Mouse (Mus musculus) liver, embryonic 11.5 days (tissue): ENCODE data around the gene Steap3. TPM values are rescaled to one million over a fixed set of nuclear protein-coding genes. Genes with fewer than 3 reads are reported as not detected.

ENCODE experiments used
- ATAC-seq: fragments of 200-750 bp; cut with Nextera tagmentation; replicated peaks from 2 replicates; pipeline ENCODE4 v1.8.0; 2017; ENCODE audit warnings: moderate number of reproducible peaks, mild to moderate bottlenecking, moderate TSS enrichment, moderate library complexity; ENCODE audit not compliant: low FRiP score
- DNase-seq: peaks from one replicate; pipeline ENCODE4 v3.0.0-alpha.2; 2017; ENCODE audit warnings: low spot score
- H3K27ac ChIP-seq: fragments of 300-500 bp; sonication (generic); 2 replicates; pipeline ENCODE4 v1.5.1; 2014; ENCODE audit warnings: mild to moderate bottlenecking, low read depth, low read length, control low read depth
- H3K27me3 ChIP-seq: fragments of 300-500 bp; sonication (generic); replicated peaks from 2 replicates; pipeline ENCODE4 v1.6.1; 2014; ENCODE audit warnings: low read length, mixed read lengths; ENCODE audit not compliant: control insufficient read depth, insufficient read depth
- H3K36me3 ChIP-seq: fragments of 300-500 bp; sonication (generic); 2 replicates; pipeline ENCODE4 v1.6.1; 2014; ENCODE audit warnings: mild to moderate bottlenecking, low read length, moderate library complexity, mixed read lengths; ENCODE audit not compliant: control insufficient read depth, insufficient read depth
- H3K4me1 ChIP-seq: fragments of 300-500 bp; sonication (generic); replicated peaks from 2 replicates; pipeline ENCODE4 v1.6.1; 2014; ENCODE audit warnings: low read length, mixed read lengths; ENCODE audit not compliant: control insufficient read depth, insufficient read depth
- H3K4me2 ChIP-seq: fragments of 300-500 bp; sonication (generic); 2 replicates; pipeline ENCODE4 v1.6.1; 2014; ENCODE audit warnings: mild to moderate bottlenecking, control low read depth, moderate library complexity
- H3K4me3 ChIP-seq: fragments of 300-500 bp; sonication (generic); 2 replicates; pipeline ENCODE4 v1.5.1; 2014; ENCODE audit warnings: low read depth, low read length, control low read depth
- H3K9ac ChIP-seq: fragments of 300-500 bp; sonication (generic); 2 replicates; pipeline ENCODE4 v1.6.1; 2014; ENCODE audit warnings: low read depth, low read length, control low read depth
- H3K9me3 ChIP-seq: fragments of 300-500 bp; sonication (generic); 2 replicates; pipeline ENCODE4 v1.6.1; 2016; ENCODE audit warnings: low read length, inconsistent platforms, mixed read lengths; ENCODE audit not compliant: control insufficient read depth
- WGBS: fragments of 180-500 bp; shearing (Covaris S2); extraction: QIAGEN DNeasy Blood & Tissue Kit; methylation state at CpG from one replicate; pipeline ENCODE4 v1.1.7; 2014; 5-methylcytosine and 5-hydroxymethylcytosine counted together
- polyA plus RNA-seq: library from polyadenylated mRNA; unstranded; fragments of >200 nt; fragmentation: Nextera tagmentation; extraction: Ambion mirVana; gene quantifications from 2 replicates; pipeline ENCODE4 v1.2.1, GENCODE M21; 2014

Steap3 gene
- polyA plus RNA-seq, 1 experiment from 2014 or later = 74.7 TPM

- Histone ChIP-seq H3K36me3 (no peaks in the 10 kb centered on the region), H3K9me3 (no peaks in the 10 kb centered on the region), H3K27me3 (no peaks in the 10 kb centered on the region), H3K4me1 (no peaks in the 10 kb centered on the region), H3K27ac (no peak overlapping the region), H3K4me2 (no peak overlapping the region), H3K9ac (no peak overlapping the region), H3K4me3 (no peak overlapping the region)
- DNase-seq (no peak), ATAC-seq (no peak)
- WGBS = 84% methylated on average over 8 of the region's 8 CpGs
These were observed 126.8 kb downstream of the Steap3 start for GRCm38 (mm10) chr1:120145527-120146216.

- H3K9me3 ChIP-seq = no peaks in the 10 kb centered on the region
- DNase-seq (no peak), ATAC-seq (no peak)
- no peaks in the 10 kb centered on the region for H3K36me3 ChIP-seq
- no peak overlapping the region for H3K27ac ChIP-seq
- no peak overlapping the region for H3K4me2 ChIP-seq
- no peaks in the 10 kb centered on the region for H3K4me1 ChIP-seq
- no peaks in the 10 kb centered on the region for H3K27me3 ChIP-seq
- no peak overlapping the region for H3K9ac ChIP-seq
- no peak overlapping the region for H3K4me3 ChIP-seq
- 86% methylated on average over 5 of the region's 5 CpGs for WGBS
These were observed 130.0 kb downstream of the Steap3 start for GRCm38 (mm10) chr1:120142551-120142950.

Other genes starting within 250 kb of the Steap3 start
- 39.7 and 40.7 TPM in 2 replicates for gene Tmem37, start 198.6 kb downstream of the Steap3 start, polyA plus RNA-seq
- gene Dbi, start 151.6 kb downstream of the Steap3 start, polyA plus RNA-seq = 541 and 569 TPM in 2 replicates
- 23.5 and 24.3 TPM in 2 replicates for gene 3110009E18Rik, start 151.5 kb downstream of the Steap3 start, polyA plus RNA-seq
- gene C1ql2, start 67.9 kb upstream of the Steap3 start, polyA plus RNA-seq = not detected in 2 replicates
- 3.1 and 4.4 TPM in 2 replicates for gene Marco, start 232.3 kb upstream of the Steap3 start, polyA plus RNA-seq